Mouse (Mus musculus): ENCODE measurements around the gene Sh3bgrl3. TPM values are rescaled to one million over a fixed set of nuclear protein-coding genes. Genes with fewer than 3 reads are reported as not detected.

Sh3bgrl3 gene
- polyA plus RNA-seq, 1 experiment from 2014 or later, result 395 TPM

DNA sequence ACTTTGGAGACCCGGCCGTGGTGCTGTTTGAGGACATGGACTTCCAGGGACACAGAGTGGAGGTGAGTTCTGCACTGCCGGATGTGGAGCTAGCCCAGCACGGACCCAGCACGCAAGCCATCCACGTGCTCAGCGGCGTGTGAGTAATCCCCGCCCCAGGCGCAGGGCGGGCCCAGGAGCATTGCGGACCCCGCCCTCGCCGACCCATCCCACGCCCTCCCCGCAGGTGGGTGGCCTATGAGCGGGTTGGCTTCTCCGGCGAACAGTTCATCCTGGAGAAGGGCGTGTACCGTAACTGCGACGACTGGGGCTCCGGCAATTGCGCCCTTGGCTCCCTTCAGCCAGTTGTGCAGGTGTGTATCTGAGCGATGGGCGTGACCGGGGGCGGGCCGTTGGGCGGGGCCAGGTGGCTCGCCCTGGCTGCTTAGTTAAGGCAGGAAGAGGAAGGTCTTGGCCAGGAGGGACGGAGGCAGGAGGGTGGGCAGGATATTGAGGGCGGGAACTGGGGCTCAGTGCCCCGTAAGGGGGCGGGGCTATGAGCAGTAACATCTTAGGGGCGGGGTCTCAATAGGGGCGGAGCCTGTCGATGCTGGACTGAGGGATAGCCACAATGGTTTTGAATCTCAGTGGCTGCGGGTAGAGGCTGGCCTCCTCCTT, 46.7 kb downstream of the Sh3bgrl3 start:
- peak; percentile 73 for ATAC-seq (ENCODE audit: low read depth)

DNA sequence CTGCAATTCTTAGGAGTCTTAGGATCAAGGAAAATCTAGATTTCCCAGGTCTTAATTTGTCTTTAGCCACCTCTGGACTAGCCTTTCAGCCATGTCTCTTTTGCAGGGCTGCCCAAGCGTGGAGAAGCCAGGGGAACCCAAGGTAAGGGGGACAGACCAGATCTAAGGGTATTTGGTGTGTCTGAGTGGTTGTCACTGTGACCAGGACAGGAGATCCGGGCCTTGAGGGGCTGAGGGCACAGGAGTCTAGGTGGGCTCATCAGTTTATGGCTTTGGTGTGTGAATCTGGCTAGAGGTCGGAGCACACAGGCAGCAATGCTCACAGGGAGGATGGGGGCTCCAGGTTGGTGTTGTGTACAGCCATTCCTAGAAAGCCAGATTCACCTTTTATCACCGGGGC, 47.9 kb downstream of the Sh3bgrl3 start:
- H3K9me3 ChIP-seq (ENCODE audit: control insufficient read depth, low read length), result no peaks in the 10 kb centered on the region
- ATAC-seq (ENCODE audit: low read depth), result no peak
- H3K27me3 ChIP-seq (ENCODE audit: control insufficient read depth, insufficient read depth, low read length), result peaks cover 10% of the 10 kb centered on the region
- no peaks in the 10 kb centered on the region for H3K36me3 ChIP-seq (ENCODE audit: control insufficient read depth, insufficient read depth, low read length)
- H3K4me3 ChIP-seq (ENCODE audit: low read depth, low read length), result no peak overlapping the region
- 83% methylated on average over 4 of the region's 4 CpGs for WGBS
- H3K4me1 ChIP-seq (ENCODE audit: control insufficient read depth, insufficient read depth, low read length), result 0 out of 2 replicates have a peak, but pooled peaks cover 5% of the 10 kb centered on the region
- H3K9ac ChIP-seq (replicated peaks; ENCODE audit: low read depth, low read length), result no peak overlapping the region
- H3K27ac ChIP-seq (ENCODE audit: low read depth, low read length), result no peak overlapping the region
- no peak overlapping the region for H3K4me2 ChIP-seq (ENCODE audit: low read depth, low read length)

More for the DNA sequence above, 46.7 kb downstream of the Sh3bgrl3 start:
- H3K9me3 ChIP-seq (ENCODE audit: control insufficient read depth, low read length), result no peaks in the 10 kb centered on the region
- H3K36me3 ChIP-seq (ENCODE audit: control insufficient read depth, insufficient read depth, low read length), result no peaks in the 10 kb centered on the region
- peak overlapping the region; percentile 70 for H3K4me2 ChIP-seq (ENCODE audit: low read depth, low read length)
- WGBS, result 1% methylated on average over 39 of the region's 41 CpGs
- H3K4me1 ChIP-seq (ENCODE audit: control insufficient read depth, insufficient read depth, low read length), result 0 out of 2 replicates have a peak, but pooled peaks cover 5% of the 10 kb centered on the region
- H3K27ac ChIP-seq (ENCODE audit: low read depth, low read length), result no peak overlapping the region
- H3K9ac ChIP-seq (replicated peaks; ENCODE audit: low read depth, low read length), result no peak overlapping the region
- peak overlapping the region; percentile 37 for H3K4me3 ChIP-seq (ENCODE audit: low read depth, low read length)
- peaks cover 10% of the 10 kb centered on the region for H3K27me3 ChIP-seq (ENCODE audit: control insufficient read depth, insufficient read depth, low read length)

DNA sequence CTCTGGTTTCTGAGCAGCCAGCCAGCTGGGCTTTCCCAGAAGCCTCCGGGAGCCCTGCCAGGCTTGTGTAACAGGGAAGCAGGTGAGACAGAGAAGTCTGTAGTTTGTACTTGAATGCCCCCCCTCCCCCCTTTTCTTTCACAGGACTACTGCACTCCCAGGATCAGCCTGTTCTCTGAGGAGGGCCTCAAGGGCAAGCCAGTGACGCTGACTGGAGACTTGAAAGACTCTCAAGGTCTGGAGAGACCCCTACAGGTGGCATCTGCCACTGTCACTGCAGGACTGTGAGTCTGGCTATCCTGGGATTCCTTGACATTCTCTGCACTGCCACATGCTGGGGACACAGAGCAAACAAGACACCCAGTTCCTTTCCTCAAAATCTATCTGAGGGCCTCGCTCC, 49.9 kb downstream of the Sh3bgrl3 start:
- WGBS, result 23% methylated on average over 3 of the region's 3 CpGs
- 0 out of 2 replicates have a peak, but pooled peaks cover 5% of the 10 kb centered on the region for H3K4me1 ChIP-seq (ENCODE audit: control insufficient read depth, insufficient read depth, low read length)
- H3K9ac ChIP-seq (replicated peaks; ENCODE audit: low read depth, low read length), result no peak overlapping the region
- H3K4me2 ChIP-seq (ENCODE audit: low read depth, low read length), result no peak overlapping the region
- no peak overlapping the region for H3K4me3 ChIP-seq (ENCODE audit: low read depth, low read length)
- no peaks in the 10 kb centered on the region for H3K9me3 ChIP-seq (ENCODE audit: control insufficient read depth, low read length)
- no peak overlapping the region for H3K27ac ChIP-seq (ENCODE audit: low read depth, low read length)
- peak; percentile 51; the same call in 1 of the 2 replicates for ATAC-seq (ENCODE audit: low read depth)
- H3K27me3 ChIP-seq (ENCODE audit: control insufficient read depth, insufficient read depth, low read length), result peaks cover 10% of the 10 kb centered on the region
- H3K36me3 ChIP-seq (ENCODE audit: control insufficient read depth, insufficient read depth, low read length), result no peaks in the 10 kb centered on the region

Other genes starting within 250 kb of the Sh3bgrl3 start
- gene Rps6ka1, start 241.0 kb downstream of the Sh3bgrl3 start, polyA plus RNA-seq (2014; fragmentation: Nextera tagmentation; extraction: Ambion mirVana), result 22.4 and 24.1 TPM in 2 replicates
- gene Hmgn2, start 160.1 kb downstream of the Sh3bgrl3 start, polyA plus RNA-seq (2014; fragmentation: Nextera tagmentation; extraction: Ambion mirVana), result 1,100 and 1,186 TPM in 2 replicates
- 48.8 and 48.9 TPM in 2 replicates for gene Dhdds, start 127.9 kb downstream of the Sh3bgrl3 start, polyA plus RNA-seq (2014; fragmentation: Nextera tagmentation; extraction: Ambion mirVana)
- 0.09 and 0.28 TPM in 2 replicates for gene Lin28a, start 109.9 kb downstream of the Sh3bgrl3 start, polyA plus RNA-seq (2014; fragmentation: Nextera tagmentation; extraction: Ambion mirVana)
- not detected in 2 replicates for gene Zfp683, start 75.0 kb downstream of the Sh3bgrl3 start, polyA plus RNA-seq (2014; fragmentation: Nextera tagmentation; extraction: Ambion mirVana)
- gene Crybg2, start 68.0 kb downstream of the Sh3bgrl3 start, polyA plus RNA-seq (2014; fragmentation: Nextera tagmentation; extraction: Ambion mirVana), result 1.6 and 2.9 TPM in 2 replicates
- gene Cd52, start 33.7 kb downstream of the Sh3bgrl3 start, polyA plus RNA-seq (2014; fragmentation: Nextera tagmentation; extraction: Ambion mirVana), result 2.1 and 4.7 TPM in 2 replicates
- gene Ubxn11, start 26.2 kb downstream of the Sh3bgrl3 start, polyA plus RNA-seq (2014; fragmentation: Nextera tagmentation; extraction: Ambion mirVana), result 21.7 and 26.9 TPM in 2 replicates
- gene Cep85, start 58.3 kb upstream of the Sh3bgrl3 start, polyA plus RNA-seq (2014; fragmentation: Nextera tagmentation; extraction: Ambion mirVana), result 14.8 and 18.2 TPM in 2 replicates
- gene Gm7534, start 74.2 kb upstream of the Sh3bgrl3 start, polyA plus RNA-seq (2014; fragmentation: Nextera tagmentation; extraction: Ambion mirVana), result not detected in 2 replicates
- not detected in 2 replicates for gene Catsper4, start 98.6 kb upstream of the Sh3bgrl3 start, polyA plus RNA-seq (2014; fragmentation: Nextera tagmentation; extraction: Ambion mirVana)
- 0.16 TPM in 1 of 2 replicates, not detected in the other for gene Cnksr1, start 109.6 kb upstream of the Sh3bgrl3 start, polyA plus RNA-seq (2014; fragmentation: Nextera tagmentation; extraction: Ambion mirVana)
- 0.44 TPM in 1 of 2 replicates, not detected in the other for gene E130218I03Rik, start 114.9 kb upstream of the Sh3bgrl3 start, polyA plus RNA-seq (2014; fragmentation: Nextera tagmentation; extraction: Ambion mirVana)
- 12.4 and 15.6 TPM in 2 replicates for gene Zfp593, start 116.8 kb upstream of the Sh3bgrl3 start, polyA plus RNA-seq (2014; fragmentation: Nextera tagmentation; extraction: Ambion mirVana)
- gene Gm30191, start 118.1 kb upstream of the Sh3bgrl3 start, polyA plus RNA-seq (2014; fragmentation: Nextera tagmentation; extraction: Ambion mirVana), result not detected in 2 replicates
- gene Grrp1, start 125.3 kb upstream of the Sh3bgrl3 start, polyA plus RNA-seq (2014; fragmentation: Nextera tagmentation; extraction: Ambion mirVana), result 13.4 and 15.4 TPM in 2 replicates
- 38.5 and 43.9 TPM in 2 replicates for gene Pdik1l, start 159.1 kb upstream of the Sh3bgrl3 start, polyA plus RNA-seq (2014; fragmentation: Nextera tagmentation; extraction: Ambion mirVana)
- gene Trim63, start 186.3 kb upstream of the Sh3bgrl3 start, polyA plus RNA-seq (2014; fragmentation: Nextera tagmentation; extraction: Ambion mirVana), result 0.39 and 0.50 TPM in 2 replicates
- gene Slc30a2, start 214.4 kb upstream of the Sh3bgrl3 start, polyA plus RNA-seq (2014; fragmentation: Nextera tagmentation; extraction: Ambion mirVana), result 0.10 and 0.16 TPM in 2 replicates